Mouse (Mus musculus) limb, embryonic 12.5 days (tissue): Measurements from ENCODE around the gene Samd14. TPM values are rescaled to one million over a fixed set of nuclear protein-coding genes. Genes with fewer than 3 reads are reported as not detected.

Experiments
- ATAC-seq: fragments of 200-750 bp; cut with Nextera tagmentation; 2 replicates; pipeline ENCODE4 v1.8.0; 2017; ENCODE audit warnings: low read depth, moderate TSS enrichment; ENCODE audit not compliant: insufficient number of reproducible peaks, insufficient read depth, low FRiP score, low TSS enrichment
- H3K27ac ChIP-seq: fragments of 300-500 bp; sonication (generic); 2 replicates; pipeline ENCODE4 v1.5.1; 2016; ENCODE audit warnings: mild to moderate bottlenecking, moderate library complexity
- H3K27me3 ChIP-seq: fragments of 300-500 bp; sonication (generic); 2 replicates; pipeline ENCODE4 v1.6.1; 2016; ENCODE audit warnings: mild to moderate bottlenecking, moderate library complexity
- H3K36me3 ChIP-seq: fragments of 300-500 bp; sonication (generic); 2 replicates; pipeline ENCODE4 v1.6.1; 2016; ENCODE audit warnings: mild to moderate bottlenecking, moderate library complexity
- H3K4me1 ChIP-seq: fragments of 300-500 bp; sonication (generic); replicated peaks from 2 replicates; pipeline ENCODE4 v1.6.1; 2016
- H3K4me2 ChIP-seq: fragments of 300-500 bp; sonication (generic); 2 replicates; pipeline ENCODE4 v1.6.1; 2016; ENCODE audit warnings: mild to moderate bottlenecking, moderate library complexity
- H3K4me3 ChIP-seq: fragments of 300-500 bp; sonication (generic); replicated peaks from 2 replicates; pipeline ENCODE4 v1.5.1; 2016; ENCODE audit warnings: mild to moderate bottlenecking
- H3K9ac ChIP-seq: fragments of 300-500 bp; sonication (generic); replicated peaks from 2 replicates; pipeline ENCODE4 v1.6.1; 2016; ENCODE audit warnings: mild to moderate bottlenecking, moderate library complexity
- H3K9me3 ChIP-seq: fragments of 300-500 bp; sonication (generic); 2 replicates; pipeline ENCODE4 v1.6.1; 2016; ENCODE audit warnings: mild to moderate bottlenecking, moderate library complexity
- WGBS: fragments of 180-500 bp; shearing (Covaris S2); methylation state at CpG from one replicate; pipeline ENCODE4 v1.1.7; 2016; 5-methylcytosine and 5-hydroxymethylcytosine counted together
- polyA plus RNA-seq: library from polyadenylated mRNA; unstranded; fragments of >200 nt; fragmentation: Nextera tagmentation; extraction: Ambion mirVana; gene quantifications from 2 replicates; pipeline ENCODE4 v1.2.1, GENCODE M21; 2016

Samd14 gene
- polyA plus RNA-seq, 1 experiment from 2014 or later: 34.6 TPM

DNA sequence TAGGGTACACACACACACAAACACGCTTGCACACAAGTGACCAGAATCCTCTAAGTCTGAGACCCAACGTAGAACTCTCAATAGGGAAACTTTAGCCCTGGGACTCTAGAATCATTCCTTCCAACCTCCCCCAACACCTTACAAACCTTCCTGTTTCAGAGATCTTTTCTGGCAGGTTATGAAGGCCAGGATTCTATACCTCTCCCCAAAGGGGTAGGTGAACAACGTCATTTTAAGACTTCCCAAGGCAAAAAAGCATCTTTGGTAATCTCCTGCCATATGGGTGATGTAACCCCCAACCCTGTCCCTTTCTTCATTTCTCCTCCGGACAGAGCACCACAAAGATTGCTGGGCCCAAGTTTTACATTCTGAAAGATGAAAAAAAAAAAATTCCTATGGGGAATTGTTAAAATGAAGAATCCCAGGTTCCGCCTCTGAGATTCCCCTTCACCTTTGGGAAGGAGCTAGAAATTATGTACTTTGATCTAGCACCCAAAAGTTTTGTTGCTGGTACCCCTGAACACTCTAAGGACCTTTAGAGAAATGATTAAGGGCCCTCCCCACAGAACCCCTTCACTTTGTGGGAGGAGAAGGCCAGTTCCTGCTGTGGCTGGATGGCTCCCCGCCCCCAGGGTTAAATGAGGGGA is 19.5 kb upstream of the Samd14 start:
- H3K36me3 ChIP-seq: peaks cover 9% of the 10 kb centered on the region; the same call in 1 of the 2 replicates
- H3K27me3 ChIP-seq: no peaks in the 10 kb centered on the region
- H3K9ac ChIP-seq: peak overlapping the region; percentile 93
- H3K4me2 ChIP-seq: peak overlapping the region; percentile 100
- peaks cover 63% of the 10 kb centered on the region for H3K4me1 ChIP-seq
- ATAC-seq: no peak
- peak overlapping the region; percentile 93 for H3K4me3 ChIP-seq
- H3K27ac ChIP-seq: peak overlapping the region; percentile 95
- WGBS: 49% methylated on average over 6 of the region's 6 CpGs
- no peaks in the 10 kb centered on the region for H3K9me3 ChIP-seq

DNA sequence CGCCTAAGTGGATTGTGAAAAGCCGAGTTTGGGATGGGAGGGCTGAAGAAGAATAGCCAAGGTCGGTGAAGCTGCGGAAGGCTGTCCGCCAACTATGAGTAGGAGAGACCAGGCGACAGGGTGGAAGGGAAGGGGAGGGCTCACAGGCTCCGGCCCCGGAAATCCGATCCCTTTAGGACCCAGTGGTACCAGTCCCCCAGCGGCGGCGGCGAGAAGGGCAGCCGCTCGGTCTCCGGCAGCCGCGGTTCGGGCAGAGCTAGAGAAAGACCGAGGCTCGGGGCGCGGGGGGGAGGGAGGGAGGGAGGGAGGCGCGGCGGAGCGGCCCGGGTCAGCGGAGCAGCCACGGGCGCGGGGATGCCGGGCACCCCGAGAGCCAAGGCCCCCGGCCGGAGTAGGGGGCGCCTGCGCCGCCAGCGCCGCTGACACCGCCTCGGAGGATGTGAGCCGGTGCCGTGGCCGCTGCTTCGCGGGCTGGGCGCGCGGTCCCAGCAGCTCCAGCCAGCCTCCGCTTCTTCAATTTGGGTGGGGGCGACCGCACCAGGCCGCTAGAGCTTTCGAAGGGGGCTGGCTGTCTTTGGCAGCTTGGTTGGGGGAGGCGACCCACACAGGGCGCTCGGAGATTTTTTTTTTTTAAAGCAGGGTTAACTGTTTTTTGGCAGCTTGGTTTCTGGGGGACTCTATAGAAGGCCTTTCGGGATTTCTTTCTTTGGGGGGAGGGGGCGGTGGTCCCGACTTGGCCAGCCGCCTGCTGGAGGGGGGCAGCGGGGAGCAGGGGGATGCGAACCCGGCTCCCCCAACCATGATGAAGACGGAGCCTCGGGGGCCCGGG is 18.7 kb upstream of the Samd14 start, which contains the start of gene Ppp1r9b:
TSS of gene Ppp1r9b (plus strand) at position 287 of the 829 bp plus-strand sequence.
- H3K27ac ChIP-seq: peak within 1 kb of the TSS; percentile 95
- H3K4me2 ChIP-seq: peak within 1 kb of the TSS; percentile 100
- H3K27me3 ChIP-seq: no peaks in the 10 kb centered on the region
- peaks cover 66% of the 10 kb centered on the region for H3K4me1 ChIP-seq
- peak within 1 kb of the TSS; percentile 93 for H3K9ac ChIP-seq
- peaks cover 15% of the 10 kb centered on the region for H3K36me3 ChIP-seq
- H3K4me3 ChIP-seq: peak within 1 kb of the TSS; percentile 93
- H3K9me3 ChIP-seq: no peaks in the 10 kb centered on the region
- ATAC-seq: peak; percentile 81
- under 1% methylated on average over 49 of the region's 69 CpGs for WGBS

DNA sequence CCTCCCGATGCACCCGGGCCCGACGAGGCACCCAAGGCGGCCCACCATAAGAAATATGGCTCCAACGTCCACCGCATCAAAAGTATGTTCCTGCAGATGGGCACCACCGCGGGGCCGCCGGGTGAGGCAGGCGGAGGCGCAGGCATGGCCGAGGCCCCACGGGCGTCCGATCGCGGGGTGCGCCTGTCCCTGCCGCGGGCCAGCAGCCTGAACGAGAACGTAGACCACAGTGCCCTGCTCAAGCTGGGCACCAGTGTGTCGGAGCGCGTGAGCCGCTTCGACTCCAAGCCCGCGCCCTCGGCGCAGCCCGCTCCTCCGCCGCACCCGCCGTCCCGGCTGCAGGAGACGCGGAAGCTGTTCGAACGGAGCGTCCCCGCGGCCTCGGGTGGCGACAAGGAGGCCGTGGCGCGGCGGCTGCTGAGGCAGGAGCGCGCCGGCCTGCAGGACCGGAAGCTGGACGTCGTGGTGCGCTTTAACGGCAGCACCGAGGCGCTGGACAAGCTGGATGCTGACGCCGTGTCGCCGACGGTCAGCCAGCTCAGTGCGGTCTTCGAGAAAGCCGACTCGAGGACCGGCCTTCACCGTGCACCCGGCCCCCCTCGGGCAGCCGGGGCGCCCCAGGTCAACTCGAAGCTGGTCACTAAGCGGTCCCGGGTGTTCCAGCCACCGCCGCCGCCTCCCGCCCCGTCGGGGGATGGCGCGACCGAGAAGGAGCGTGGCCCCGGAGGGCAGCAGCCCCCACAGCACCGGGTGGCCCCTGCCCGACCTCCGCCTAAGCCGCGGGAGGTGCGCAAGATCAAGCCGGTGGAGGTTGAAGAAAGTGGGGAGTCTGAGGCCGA is 17.8 kb upstream of the Samd14 start:
- Histone ChIP-seq H3K36me3 (peaks cover 24% of the 10 kb centered on the region), H3K9ac (peak overlapping the region; percentile 93), H3K27ac (peak overlapping the region; percentile 95), H3K9me3 (no peaks in the 10 kb centered on the region), H3K27me3 (no peaks in the 10 kb centered on the region), H3K4me1 (peaks cover 69% of the 10 kb centered on the region), H3K4me2 (peak overlapping the region; percentile 100), H3K4me3 (peak overlapping the region; percentile 93)
- under 1% methylated on average over 99 of the region's 99 CpGs for WGBS
- no peak for ATAC-seq

DNA sequence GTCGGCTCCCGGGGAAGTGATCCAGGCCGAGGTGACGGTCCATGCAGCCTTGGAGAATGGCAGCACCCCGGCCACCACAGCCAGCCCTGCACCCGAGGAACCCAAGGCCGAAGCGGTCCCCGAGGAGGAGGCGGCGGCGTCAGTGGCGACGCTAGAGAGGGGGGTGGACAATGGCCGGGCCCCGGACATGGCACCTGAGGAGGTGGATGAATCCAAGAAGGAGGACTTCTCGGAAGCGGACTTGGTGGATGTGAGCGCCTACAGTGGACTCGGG is 17.3 kb upstream of the Samd14 start:
- ATAC-seq: no peak
- Histone ChIP-seq H3K4me2 (peak overlapping the region; percentile 100), H3K9ac (peak overlapping the region; percentile 93), H3K4me3 (peak overlapping the region; percentile 93), H3K27me3 (no peaks in the 10 kb centered on the region), H3K4me1 (peaks cover 69% of the 10 kb centered on the region), H3K27ac (peak overlapping the region; percentile 95), H3K36me3 (peaks cover 30% of the 10 kb centered on the region), H3K9me3 (no peaks in the 10 kb centered on the region)
- WGBS: 1% methylated on average over 20 of the region's 20 CpGs

DNA sequence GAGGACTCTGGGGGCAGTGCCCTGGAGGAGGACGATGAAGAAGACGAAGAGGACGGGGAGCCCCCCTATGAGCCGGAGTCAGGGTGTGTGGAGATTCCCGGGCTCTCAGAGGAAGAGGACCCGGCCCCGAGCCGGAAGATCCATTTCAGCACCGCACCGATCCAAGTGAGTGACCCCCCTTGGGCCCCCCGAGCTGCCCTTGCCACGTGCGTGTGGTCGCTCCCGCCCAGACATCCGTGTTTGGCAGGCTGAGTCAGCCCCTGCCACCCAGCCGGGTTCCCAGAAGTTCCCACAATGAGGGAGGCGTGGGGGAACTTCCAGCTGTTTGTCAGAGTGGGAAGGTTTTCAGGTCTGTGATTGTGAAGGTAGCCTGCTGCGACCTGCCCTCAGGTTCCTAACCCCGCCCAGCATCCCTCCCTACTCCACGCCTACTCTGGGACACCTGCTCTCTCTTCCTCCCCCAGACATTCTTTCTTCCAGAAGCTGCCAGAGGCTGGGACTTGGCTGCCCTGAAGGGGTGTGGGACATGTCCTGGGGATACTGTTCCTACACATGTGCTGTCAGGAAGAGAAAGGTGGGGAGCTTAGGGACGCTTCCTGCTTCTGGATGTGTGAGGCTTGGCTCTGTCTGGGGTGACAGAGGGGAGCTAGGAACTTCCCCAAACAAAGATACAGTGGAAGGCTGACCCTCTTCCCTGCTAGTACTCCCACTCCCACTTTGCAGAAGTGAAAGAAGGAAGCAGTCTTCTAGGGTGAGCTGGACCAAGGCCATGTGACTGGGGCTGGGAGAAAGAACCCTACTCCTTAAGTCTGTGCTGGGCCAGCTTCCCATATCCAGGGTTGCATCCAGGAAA is 16.7 kb upstream of the Samd14 start:
- H3K4me3 ChIP-seq: peak overlapping the region; percentile 93
- no peaks in the 10 kb centered on the region for H3K27me3 ChIP-seq
- H3K9ac ChIP-seq: peak overlapping the region; percentile 93
- ATAC-seq: no peak
- WGBS: 2% methylated on average over 22 of the region's 22 CpGs
- peaks cover 35% of the 10 kb centered on the region for H3K36me3 ChIP-seq
- H3K27ac ChIP-seq: peak overlapping the region; percentile 50; the same call in 1 of the 2 replicates
- peaks cover 68% of the 10 kb centered on the region for H3K4me1 ChIP-seq
- peak overlapping the region; percentile 100 for H3K4me2 ChIP-seq
- H3K9me3 ChIP-seq: no peaks in the 10 kb centered on the region

DNA sequence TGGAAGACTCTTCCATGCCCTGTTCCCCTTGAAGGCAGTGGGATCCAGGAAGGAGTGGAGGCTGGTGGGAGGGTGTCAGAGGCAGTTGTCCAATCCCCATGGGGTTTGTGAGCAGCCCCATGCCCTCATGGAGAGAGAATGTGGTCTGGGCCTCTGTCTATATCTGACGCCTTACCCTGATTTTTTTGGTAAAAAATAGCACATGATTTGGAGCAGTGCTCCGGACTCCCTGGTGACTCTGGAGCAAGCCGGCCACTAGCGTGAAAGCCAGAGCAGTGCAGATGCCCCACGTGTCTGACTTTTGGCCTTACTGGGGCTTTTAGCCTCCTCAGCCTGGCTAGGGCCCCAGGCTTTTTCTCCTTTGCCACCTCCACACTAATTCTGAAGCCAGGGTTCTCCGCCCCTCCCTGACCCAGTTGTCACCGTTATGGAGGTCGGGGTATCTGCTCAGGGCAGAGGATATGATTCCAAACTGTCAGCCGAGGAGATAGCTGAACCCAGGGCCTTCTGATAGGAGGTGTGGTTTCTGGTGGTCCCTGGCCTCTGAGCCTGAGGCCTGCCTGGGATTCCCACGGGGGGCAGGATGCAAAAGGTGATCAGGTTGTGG is 15.4 kb upstream of the Samd14 start:
- 46% methylated on average over 10 of the region's 10 CpGs for WGBS
- peak overlapping the region; percentile 100 for H3K4me2 ChIP-seq
- no peaks in the 10 kb centered on the region for H3K9me3 ChIP-seq
- no peak overlapping the region for H3K27ac ChIP-seq
- H3K4me1 ChIP-seq: peaks cover 55% of the 10 kb centered on the region
- no peak for ATAC-seq
- H3K27me3 ChIP-seq: no peaks in the 10 kb centered on the region
- H3K4me3 ChIP-seq: peak overlapping the region; percentile 93
- H3K36me3 ChIP-seq: peaks cover 49% of the 10 kb centered on the region
- H3K9ac ChIP-seq: peak overlapping the region; percentile 93

DNA sequence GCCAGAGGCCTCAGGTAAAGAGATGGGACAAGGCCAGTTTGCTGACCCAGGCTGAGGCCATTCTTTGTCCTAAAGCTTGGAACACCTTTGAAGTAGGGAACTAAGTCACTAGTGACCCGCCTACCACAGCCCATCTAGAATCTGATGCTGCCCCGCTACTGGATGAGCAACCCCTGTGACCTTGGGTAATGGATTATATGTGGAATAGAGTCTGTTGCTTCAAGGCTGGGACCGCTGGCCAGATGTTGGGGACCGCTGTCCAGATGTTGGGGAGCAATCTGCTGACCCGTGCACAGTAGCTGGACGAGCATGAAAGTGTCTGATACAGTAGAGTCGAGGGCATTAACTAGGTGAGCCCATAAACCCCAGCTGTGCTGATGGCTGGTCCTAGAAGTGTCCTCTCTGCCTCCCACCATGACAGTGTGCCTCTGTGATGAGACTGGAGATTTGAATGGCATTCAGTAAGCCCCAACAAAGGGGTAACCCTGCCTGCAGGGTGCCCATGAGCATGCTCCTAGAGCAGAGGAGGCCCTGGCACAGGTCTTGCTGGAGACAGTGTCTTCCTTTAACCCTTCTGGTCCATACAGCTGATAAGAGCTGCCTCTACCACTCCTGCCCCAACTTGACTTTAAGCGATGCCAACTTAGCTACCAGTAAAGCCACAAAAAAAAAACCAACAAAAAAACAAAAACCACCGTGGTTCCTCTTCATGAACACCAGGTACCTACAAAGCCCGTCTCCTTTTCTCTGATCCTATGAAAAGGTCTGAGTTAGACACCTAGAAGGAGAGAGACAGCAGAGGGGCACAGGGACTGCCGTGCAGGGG is 14.5 kb upstream of the Samd14 start:
- Histone ChIP-seq H3K4me1 (peaks cover 49% of the 10 kb centered on the region), H3K9ac (peak overlapping the region; percentile 93), H3K4me2 (peak overlapping the region; percentile 100), H3K9me3 (no peaks in the 10 kb centered on the region), H3K27me3 (no peaks in the 10 kb centered on the region), H3K27ac (no peak overlapping the region), H3K4me3 (peak overlapping the region; percentile 93), H3K36me3 (peaks cover 57% of the 10 kb centered on the region)
- ATAC-seq: no peak
- 81% methylated on average over 11 of the region's 11 CpGs for WGBS

DNA sequence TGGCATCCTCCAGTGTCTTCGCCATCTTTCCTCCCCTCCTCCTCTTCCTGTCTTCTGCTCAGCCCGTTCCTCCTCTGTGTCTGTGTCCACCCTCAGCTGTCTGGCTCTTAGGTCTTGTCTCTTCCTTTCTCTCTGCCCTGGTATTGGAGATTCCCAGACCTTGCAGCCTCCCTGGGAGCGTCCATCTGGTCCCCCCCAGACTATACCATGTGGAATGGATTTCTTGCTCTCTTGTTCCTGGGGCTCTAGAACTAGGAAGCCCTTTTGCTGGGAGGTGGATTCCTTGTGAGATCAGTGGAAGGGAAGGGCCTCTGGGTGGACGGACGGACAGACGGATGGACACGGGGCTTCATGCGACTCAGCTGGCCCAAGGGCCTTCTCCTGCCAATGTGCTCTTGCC is 13.6 kb upstream of the Samd14 start:
- H3K4me2 ChIP-seq: peak overlapping the region; percentile 26; the same call in 1 of the 2 replicates
- H3K36me3 ChIP-seq: peaks cover 66% of the 10 kb centered on the region
- no peak overlapping the region for H3K27ac ChIP-seq
- 89% methylated on average over 8 of the region's 8 CpGs for WGBS
- ATAC-seq: no peak
- peaks cover 54% of the 10 kb centered on the region for H3K4me1 ChIP-seq
- no peaks in the 10 kb centered on the region for H3K9me3 ChIP-seq
- 0 out of 2 replicates have a peak overlapping the region, but pooled peaks have one; percentile 31 for H3K9ac ChIP-seq
- H3K4me3 ChIP-seq: no peak overlapping the region
- no peaks in the 10 kb centered on the region for H3K27me3 ChIP-seq

DNA sequence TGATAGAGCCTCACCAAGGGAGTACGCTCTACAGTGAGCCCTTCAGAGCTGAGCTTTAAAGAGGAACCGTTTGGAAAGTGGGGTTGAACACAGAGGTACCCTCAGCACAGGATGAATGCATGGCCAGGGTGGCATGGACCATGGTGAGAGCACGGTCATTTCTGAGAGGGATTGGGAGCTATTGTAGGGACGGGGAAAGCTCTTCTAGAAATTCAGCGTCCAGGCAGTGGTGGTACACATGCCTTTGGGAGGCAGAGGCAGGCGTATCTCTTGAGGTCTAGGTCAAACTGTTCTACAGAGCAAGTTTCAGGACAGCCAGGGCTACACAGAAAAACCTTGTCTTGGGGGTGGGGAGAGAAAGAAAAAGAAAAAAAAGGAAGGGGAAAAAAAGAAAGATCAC is 12.7 kb upstream of the Samd14 start:
- Histone ChIP-seq H3K9ac (peak overlapping the region; percentile 23; the same call in 1 of the 2 replicates), H3K4me1 (peaks cover 52% of the 10 kb centered on the region), H3K9me3 (no peaks in the 10 kb centered on the region), H3K4me2 (no peak overlapping the region), H3K27ac (no peak overlapping the region), H3K27me3 (no peaks in the 10 kb centered on the region), H3K36me3 (peaks cover 74% of the 10 kb centered on the region), H3K4me3 (no peak overlapping the region)
- ATAC-seq: no peak
- WGBS: 93% methylated on average over 6 of the region's 6 CpGs
